Mouse (Mus musculus) megakaryocyte, embryonic 14.5 days (primary cell): ENCODE data around the gene Odf3.

Experiments used
- FLI1 ChIP-seq: IDR thresholded peaks from 2 replicates; pipeline ENCODE4 v1.6.1; 2012; ENCODE audit warnings: low read length, inconsistent platforms, mixed read lengths
- GATA1 ChIP-seq: IDR thresholded peaks from 3 replicates; pipeline ENCODE4 v1.6.1; 2012; ENCODE audit warnings: mixed read lengths, low read length, inconsistent platforms, borderline replicate concordance

DNA sequence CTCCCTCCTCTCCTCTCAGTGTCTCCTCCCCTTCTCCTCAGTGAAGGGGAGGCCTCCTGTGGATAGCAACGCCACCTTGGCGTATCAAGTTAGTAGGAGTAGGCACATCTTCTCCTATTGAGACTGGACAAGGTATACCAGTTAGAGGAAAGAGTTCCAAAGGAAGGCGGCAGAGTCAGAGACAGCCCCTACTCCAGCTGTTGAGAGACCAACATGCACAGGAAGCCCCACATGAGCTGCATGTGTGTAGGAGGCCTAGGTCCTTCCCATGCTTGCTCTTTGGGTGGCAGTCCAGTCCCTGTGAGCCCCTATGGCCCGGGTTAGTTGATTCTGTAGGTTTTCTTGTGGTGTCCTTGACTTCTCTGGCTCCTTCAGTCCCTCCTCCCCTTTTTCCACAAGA is 14.3 kb upstream of the Odf3 start:
- TF ChIP-seq GATA1, result no peak
- no peak for TF ChIP-seq FLI1
